24 mouse cellular contexts compared by ENCODE assay signal in the genomic region with DNA sequence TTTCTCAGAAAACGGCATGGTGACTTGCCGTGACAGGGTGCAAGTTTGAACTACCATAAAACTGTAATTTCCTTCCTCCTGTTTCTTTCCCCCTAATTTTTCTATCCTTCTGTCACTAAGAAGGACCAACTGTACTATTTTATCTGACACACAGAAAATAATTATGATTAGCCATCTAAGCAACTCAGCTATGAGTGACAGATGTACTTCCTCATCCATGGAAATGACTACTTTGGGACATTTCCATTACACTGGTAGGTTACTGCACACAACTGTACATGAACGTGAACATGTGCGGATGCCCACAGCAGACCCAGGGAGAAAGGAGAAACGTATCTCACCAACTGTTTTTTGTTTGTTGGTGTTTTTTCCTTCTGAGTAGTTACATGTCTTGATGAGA.
"Had no signal": no experiment of that assay in that cellular context is flagged by ENCODE, and none has a peak within 500 bp of the region (broad histone marks: within the 10 kb centered on the region; RNA-seq: fewer than 3 reads in every experiment).

No protein-coding gene starts in this region.

- H3K27me3 ChIP-seq: heart, embryonic 13.5 days; heart, embryonic 15.5 days; hindbrain, embryonic 13.5 days; hindbrain, embryonic 15.5 days; kidney, embryonic 15.5 days; liver, embryonic 15.5 days had no signal

- H3K9me3 ChIP-seq: heart, embryonic 15.5 days; liver, embryonic 15.5 days had no signal

- H3K36me3 ChIP-seq: heart, embryonic 13.5 days; heart, embryonic 15.5 days; hindbrain, embryonic 15.5 days; limb, embryonic 12.5 days; liver, embryonic 15.5 days had no signal

- H3K4me1 ChIP-seq: heart, embryonic 13.5 days; heart, embryonic 15.5 days; hindbrain, embryonic 13.5 days; hindbrain, embryonic 15.5 days; kidney, embryonic 15.5 days; limb, embryonic 12.5 days had no signal

- H3K4me3 ChIP-seq: heart, embryonic 13.5 days; heart, embryonic 15.5 days; hindbrain, embryonic 13.5 days; hindbrain, embryonic 15.5 days; kidney, embryonic 15.5 days; left cerebral cortex, adult 2 months; limb, embryonic 10.5 days; limb, embryonic 12.5 days; liver, embryonic 15.5 days had no signal

- H3K9ac ChIP-seq: heart, embryonic 13.5 days; heart, embryonic 15.5 days; hindbrain, embryonic 13.5 days; hindbrain, embryonic 15.5 days; kidney, embryonic 15.5 days; limb, embryonic 12.5 days; liver, embryonic 15.5 days had no signal

- DNase-seq: gastrocnemius, postnatal 14 days; gastrocnemius, postnatal 36 days; heart, adult 18-20 months; heart, postnatal 14 days; heart, postnatal 36 days; kidney, adult 11 months; kidney, adult 2 months; kidney, adult 9 months; kidney, postnatal 14 days; kidney, postnatal 36 days; layer of hippocampus, adult 9-11 months had no signal

- H3K4me2 ChIP-seq: heart, embryonic 11.5 days; heart, embryonic 13.5 days; heart, embryonic 15.5 days; hindbrain, embryonic 13.5 days; hindbrain, embryonic 15.5 days; kidney, embryonic 15.5 days; limb, embryonic 12.5 days; liver, embryonic 15.5 days had no signal

- H3K27ac ChIP-seq: heart, embryonic 13.5 days; heart, embryonic 15.5 days; hindbrain, embryonic 13.5 days; hindbrain, embryonic 15.5 days; hindbrain, postnatal 0 days; kidney, embryonic 15.5 days; kidney, postnatal 0 days; left cerebral cortex, adult 2 months; limb, embryonic 10.5 days; limb, embryonic 12.5 days; liver, embryonic 15.5 days had no signal

- ATAC-seq: hindbrain, postnatal 0 days; intestine, embryonic 16.5 days had no signal
